Mouse (Mus musculus): ENCODE measurements at regions not wholly inside any gene's neighbourhood (a gene's known extent, or its start where the extent isn't known, plus 50 kb on each side); places are given as distances from the start of the nearest gene placed in this dataset.

GRCm38 (mm10) chr13:31400401-31400800, 155.5 kb upstream of the Foxq1 start:
- no peak for DNase-seq (ENCODE audit: low spot score)

GRCm38 (mm10) chr13:31405312-31405711, 150.6 kb upstream of the Foxq1 start:
- no peak for DNase-seq (ENCODE audit: low spot score)

GRCm38 (mm10) chr13:31408439-31409122, 147.4 kb upstream of the Foxq1 start:
- peak; percentile 57 for DNase-seq (ENCODE audit: low spot score)

- DNase-seq (ENCODE audit: low spot score): no peak
Measured at GRCm38 (mm10) chr13:31409123-31409513, 146.8 kb upstream of the Foxq1 start.

- DNase-seq (ENCODE audit: low spot score): no peak
Measured at GRCm38 (mm10) chr13:31421556-31421955, 134.4 kb upstream of the Foxq1 start.

GRCm38 (mm10) chr13:31423599-31423998, 132.3 kb upstream of the Foxq1 start:
- no peak for DNase-seq (ENCODE audit: low spot score)

GRCm38 (mm10) chr13:31425825-31426500, 130.0 kb upstream of the Foxq1 start:
- DNase-seq (ENCODE audit: low spot score): no peak

- DNase-seq (ENCODE audit: low spot score): no peak
Measured at GRCm38 (mm10) chr13:31436434-31436833, 119.5 kb upstream of the Foxq1 start.

GRCm38 (mm10) chr13:31439761-31440627, 115.9 kb upstream of the Foxq1 start:
- no peak for DNase-seq (ENCODE audit: low spot score)

GRCm38 (mm10) chr13:31458883-31459282, 97.1 kb upstream of the Foxq1 start:
- no peak for DNase-seq (ENCODE audit: low spot score)

GRCm38 (mm10) chr13:31465141-31465540, 90.8 kb upstream of the Foxq1 start:
- no peak for DNase-seq (ENCODE audit: low spot score)

- DNase-seq (ENCODE audit: low spot score): no peak
Measured at GRCm38 (mm10) chr13:31465711-31466110, 90.2 kb upstream of the Foxq1 start.

GRCm38 (mm10) chr13:31468131-31468530, 87.8 kb upstream of the Foxq1 start:
- no peak for DNase-seq (ENCODE audit: low spot score)

GRCm38 (mm10) chr13:31468983-31469382, 87.0 kb upstream of the Foxq1 start:
- DNase-seq (ENCODE audit: low spot score): no peak

- no peak for DNase-seq (ENCODE audit: low spot score)
Measured at GRCm38 (mm10) chr13:31472366-31472765, 83.6 kb upstream of the Foxq1 start.

GRCm38 (mm10) chr13:31472804-31473203, 83.1 kb upstream of the Foxq1 start:
- DNase-seq (ENCODE audit: low spot score): no peak

GRCm38 (mm10) chr13:31473275-31473674, 82.7 kb upstream of the Foxq1 start:
- DNase-seq (ENCODE audit: low spot score): no peak

GRCm38 (mm10) chr13:31475845-31476244, 80.1 kb upstream of the Foxq1 start:
- no peak for DNase-seq (ENCODE audit: low spot score)

GRCm38 (mm10) chr13:31477171-31477867, 78.6 kb upstream of the Foxq1 start:
- DNase-seq (ENCODE audit: low spot score): no peak

GRCm38 (mm10) chr13:31481105-31481844, 74.7 kb upstream of the Foxq1 start:
- no peak for DNase-seq (ENCODE audit: low spot score)

- no peak for DNase-seq (ENCODE audit: low spot score)
Measured at GRCm38 (mm10) chr13:31486373-31486772, 69.6 kb upstream of the Foxq1 start.
